Mouse (Mus musculus): ENCODE data around the gene Stk10.
"Not testable (repeated sequence)": the region's sequence is repeated elsewhere in the genome, so short reads cannot be mapped to it uniquely, and the experiment has no call there.

The Stk10 gene

GRCm38 (mm10) chr11:32593081-32593480 lies 60.0 kb downstream of the Stk10 start:
- intact Hi-C loops (cut with DNase I) = no loop called here

DNA sequence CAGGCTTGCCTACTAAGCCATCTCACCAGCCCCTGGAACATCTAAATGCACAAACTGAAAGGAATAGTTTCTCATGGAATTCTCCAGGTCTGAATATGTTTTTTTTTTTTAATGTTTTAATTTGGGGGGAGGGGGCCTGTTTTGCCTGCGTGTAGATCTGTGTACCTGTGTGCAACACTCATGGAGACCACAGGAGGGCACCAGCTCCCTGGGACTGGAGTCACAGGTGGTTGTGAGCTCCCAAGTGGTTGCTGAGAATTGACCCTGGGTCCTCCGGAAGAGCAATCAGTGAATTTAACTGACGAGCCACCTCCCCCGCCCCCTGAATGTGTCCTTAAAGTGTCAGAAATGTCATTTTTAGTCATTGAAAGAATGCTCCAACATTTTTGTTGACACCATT lies 61.0 kb downstream of the Stk10 start:
- intact Hi-C loops (cut with DNase I) = no loop called here

- intact Hi-C loops (cut with DNase I) = no loop called here
These were observed 67.3 kb downstream of the Stk10 start for GRCm38 (mm10) chr11:32600371-32600770.

GRCm38 (mm10) chr11:32601528-32602323 lies 68.6 kb downstream of the Stk10 start:
- intact Hi-C loops (cut with DNase I) = no loop called here

DNA sequence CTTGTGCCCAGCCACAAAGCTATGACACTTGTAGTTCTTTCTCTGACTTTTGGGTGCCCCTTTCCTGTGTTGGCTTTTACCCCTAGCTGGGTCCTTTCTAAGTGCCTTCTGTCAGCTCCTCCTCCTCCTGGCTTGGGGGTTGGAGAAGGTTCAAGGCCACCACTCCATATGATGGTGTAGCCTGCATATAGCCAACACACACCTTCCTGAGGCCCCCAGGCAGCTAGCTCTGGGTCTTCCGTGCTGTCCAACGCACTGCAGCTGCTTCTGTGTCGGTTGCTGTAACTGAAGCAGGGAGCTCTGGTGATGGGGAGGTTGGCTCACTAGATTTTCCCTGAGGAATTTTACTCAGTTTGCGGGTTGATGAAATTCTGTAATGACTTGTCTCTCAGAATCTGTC lies 71.6 kb downstream of the Stk10 start:
- intact Hi-C loops (cut with DNase I) = no loop called here

DNA sequence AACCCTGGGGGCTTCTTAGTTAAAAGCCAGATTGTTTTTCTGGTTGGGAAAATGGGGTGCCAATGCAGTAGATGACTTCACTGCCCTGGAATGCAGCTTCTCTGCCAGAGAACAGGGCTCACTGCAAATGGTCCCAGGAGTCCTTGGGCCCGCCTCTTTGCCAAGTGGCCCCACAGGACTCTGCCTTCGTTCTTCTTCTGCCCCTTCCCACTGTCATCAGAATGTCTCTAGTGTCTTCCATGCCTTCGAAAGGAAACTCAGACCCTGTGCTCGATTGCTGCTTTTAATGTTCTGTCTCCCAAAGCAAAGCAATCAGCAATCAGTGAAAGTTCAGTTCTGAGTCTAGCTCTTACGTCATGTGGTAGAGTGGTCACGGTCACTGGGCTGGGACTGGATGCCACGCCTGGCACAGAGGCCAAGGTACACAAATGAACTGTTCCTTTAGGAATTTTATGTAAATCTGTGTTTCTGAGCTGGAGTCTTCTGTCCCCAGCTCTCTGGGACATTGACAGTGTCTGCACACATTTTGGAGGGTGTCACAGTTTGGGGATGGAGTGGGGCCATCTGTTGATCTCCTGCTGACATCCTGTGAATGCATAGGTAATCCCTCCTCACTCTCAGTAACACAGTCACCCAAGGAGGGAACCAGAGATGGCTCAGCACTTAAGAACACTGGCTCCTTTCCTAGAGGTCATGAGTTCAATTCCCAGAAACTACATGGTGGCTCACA lies 72.2 kb downstream of the Stk10 start:
- intact Hi-C loops (cut with DNase I) = no loop called here

DNA sequence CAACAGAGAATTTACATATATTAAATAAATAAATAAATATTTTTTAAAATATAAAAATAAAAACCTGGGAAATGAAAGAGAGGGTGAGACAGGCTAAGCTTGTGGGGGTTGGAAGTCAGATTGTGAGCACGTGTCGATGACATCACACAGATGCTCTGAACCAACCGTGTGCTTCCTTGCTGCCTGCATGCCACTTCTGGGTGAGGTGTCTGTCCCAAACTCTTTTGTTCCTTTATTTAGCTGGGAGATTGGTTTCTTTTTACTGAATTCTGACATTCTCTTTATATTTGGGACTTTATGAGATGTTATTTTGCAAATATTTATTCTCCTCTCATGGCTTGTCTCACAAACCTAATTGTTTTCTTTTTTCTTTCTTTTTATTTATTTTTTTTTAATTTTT lies 72.8 kb downstream of the Stk10 start:
- intact Hi-C loops (cut with DNase I) = no loop called here

DNA sequence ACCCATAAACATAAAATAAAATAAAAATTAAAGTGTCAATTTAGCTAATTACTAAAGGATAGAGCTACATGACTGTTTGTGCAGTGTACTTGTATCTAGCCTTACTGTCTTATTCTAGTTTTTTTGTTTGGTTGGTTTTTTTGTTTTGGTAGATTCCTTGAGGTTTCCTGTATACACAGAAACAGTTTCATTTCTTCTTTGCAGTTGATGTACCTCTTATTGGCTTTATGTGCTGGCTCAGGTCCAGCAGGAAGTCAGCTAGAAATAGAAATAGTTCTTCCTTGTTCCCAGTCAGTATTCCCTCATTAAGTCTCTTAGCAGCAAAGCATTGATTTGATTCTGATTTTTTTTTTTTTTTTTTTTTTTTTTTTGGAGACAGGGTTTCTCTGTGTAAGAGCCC lies 74.2 kb downstream of the Stk10 start:
- intact Hi-C loops (cut with DNase I) = no loop called here

GRCm38 (mm10) chr11:32610616-32611015 lies 77.5 kb downstream of the Stk10 start:
- intact Hi-C loops (cut with DNase I) = no loop called here

DNA sequence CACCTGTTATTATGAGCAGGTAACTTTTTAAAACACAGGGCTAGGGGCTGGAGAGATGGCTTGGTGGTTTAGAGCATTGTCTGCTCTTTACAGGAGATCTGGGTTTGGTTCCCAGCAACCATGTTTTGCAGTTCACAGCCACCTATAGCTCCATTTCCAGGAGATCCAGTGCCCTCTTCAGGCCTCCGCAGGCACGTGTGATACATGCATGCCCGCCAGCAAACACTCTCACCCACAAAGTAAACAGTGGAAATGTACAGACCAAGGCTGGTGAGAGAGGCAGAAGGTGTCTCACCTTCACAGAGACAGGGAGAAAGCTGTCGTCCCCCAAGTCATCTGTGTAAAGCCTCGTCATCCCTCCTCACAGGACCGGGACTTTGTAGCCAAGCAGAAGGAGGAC lies 79.2 kb downstream of the Stk10 start:
- intact Hi-C loops (cut with DNase I) = no loop called here

GRCm38 (mm10) chr11:32614463-32614862 lies 81.4 kb downstream of the Stk10 start:
- intact Hi-C loops (cut with DNase I) = no loop called here

DNA sequence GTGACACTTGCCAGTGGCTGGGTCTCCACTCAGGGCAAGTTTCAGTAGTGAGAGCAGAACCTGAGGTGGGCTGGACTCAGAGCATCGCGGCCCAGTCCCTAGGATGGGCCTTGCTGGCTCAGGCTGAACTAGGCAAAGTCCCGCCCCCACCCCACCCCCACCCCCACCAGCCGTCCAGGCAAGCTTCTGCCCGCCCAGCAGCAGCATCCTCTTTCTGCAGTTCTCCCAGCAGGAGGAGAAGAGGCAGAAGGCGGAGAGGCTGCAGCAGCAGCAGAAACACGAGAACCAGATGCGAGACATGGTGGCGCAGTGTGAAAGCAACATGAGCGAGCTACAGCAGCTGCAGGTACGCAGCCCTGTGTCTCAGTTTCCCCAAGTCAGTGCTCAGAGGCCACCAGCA lies 82.5 kb downstream of the Stk10 start:
- intact Hi-C loops (cut with DNase I) = no loop called here

GRCm38 (mm10) chr11:32616091-32616490 lies 83.0 kb downstream of the Stk10 start:
- intact Hi-C loops (cut with DNase I) = no loop called here

GRCm38 (mm10) chr11:32618036-32618435 lies 84.9 kb downstream of the Stk10 start:
- intact Hi-C loops (cut with DNase I) = no loop called here

DNA sequence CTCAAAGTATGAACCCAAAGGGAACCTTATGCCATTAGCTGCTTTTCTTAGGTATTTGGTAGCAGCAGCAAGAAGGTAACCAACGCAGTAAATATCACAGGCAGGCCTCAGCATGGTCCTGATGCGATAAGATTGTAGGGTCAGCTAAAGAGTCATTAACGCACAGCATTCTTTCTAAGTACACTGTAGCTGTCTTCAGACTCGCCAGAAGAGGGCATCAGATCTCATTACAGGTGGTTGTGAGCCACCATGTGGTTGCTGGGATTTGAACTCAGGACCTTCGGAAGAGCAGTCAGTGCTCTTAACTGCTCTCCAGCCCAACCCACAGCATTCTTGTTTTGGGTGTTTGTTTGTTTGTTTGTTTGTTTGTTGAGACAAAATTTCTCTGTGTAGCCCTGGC lies 85.5 kb downstream of the Stk10 start:
- intact Hi-C loops (cut with DNase I) = not testable (repeated sequence)

DNA sequence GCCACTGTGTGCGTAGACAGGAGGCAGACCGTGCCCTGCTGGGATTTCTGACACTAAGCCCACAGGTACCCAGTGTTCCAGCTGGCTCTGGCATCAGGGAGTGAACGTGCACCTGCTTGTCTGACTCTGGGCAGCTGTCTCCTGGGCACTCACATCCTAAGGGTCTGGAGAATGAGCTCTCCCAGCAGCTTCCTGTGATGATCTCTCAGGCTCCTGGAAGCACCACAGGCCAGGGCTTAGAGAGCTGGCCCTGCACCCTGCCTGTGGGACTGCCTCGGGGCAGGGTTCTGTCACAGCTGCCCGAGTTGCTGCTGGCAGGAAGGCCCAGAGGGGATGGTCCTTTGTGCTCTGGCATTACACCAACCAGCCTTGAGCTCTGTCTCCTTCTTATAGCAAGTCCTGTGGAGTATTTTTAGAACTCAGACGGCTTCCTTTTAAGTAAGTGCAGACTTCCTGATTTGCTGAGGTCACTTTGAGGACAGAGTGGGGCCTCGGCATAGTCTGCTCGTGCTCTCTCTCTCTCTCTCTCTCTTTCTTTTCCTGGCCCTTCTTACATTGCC lies 86.2 kb downstream of the Stk10 start:
- intact Hi-C loops (cut with DNase I) = no loop called here

DNA sequence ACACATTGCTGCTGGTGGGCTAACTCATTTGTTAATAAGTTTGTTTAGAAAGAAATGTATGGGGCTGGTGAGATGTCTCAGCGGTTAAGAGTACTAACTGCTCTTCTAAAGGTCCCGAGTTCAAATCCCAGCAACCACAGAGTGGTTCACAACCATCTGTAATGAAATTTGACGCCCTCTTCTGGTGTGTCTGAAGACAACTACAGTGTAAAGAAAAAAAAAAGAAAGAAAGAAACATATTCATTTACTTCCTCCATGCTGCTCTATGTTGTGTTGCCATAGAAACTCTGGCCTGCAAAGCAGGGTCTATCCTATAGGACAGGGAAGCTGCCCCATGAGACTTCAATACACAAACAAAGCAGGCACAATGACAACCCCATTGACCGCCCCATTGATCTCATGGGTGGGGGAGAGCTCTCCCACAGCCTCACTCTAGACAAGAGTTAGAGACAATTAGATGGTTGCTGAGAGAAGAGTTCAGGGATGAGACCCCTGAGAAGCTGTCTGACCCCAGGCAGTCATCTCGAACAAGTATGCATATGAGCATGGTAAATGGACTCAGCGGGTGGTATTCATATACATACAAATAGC lies 86.9 kb downstream of the Stk10 start:
- intact Hi-C loops (cut with DNase I) = loop anchor here (10.0 kb wide), 2 partner anchors 335 to 525 kb away; partner anchors contain the start of gene Fgf18

- intact Hi-C loops (cut with DNase I) = loop anchor here (10.0 kb wide), 2 partner anchors 333 to 523 kb away; partner anchors contain the start of gene Fgf18
These were observed 88.8 kb downstream of the Stk10 start for GRCm38 (mm10) chr11:32621831-32622478.

- intact Hi-C loops (cut with DNase I) = loop anchor here (10.0 kb wide), 2 partner anchors 332 to 522 kb away; partner anchors contain the start of gene Fgf18
These were observed 89.5 kb downstream of the Stk10 start for GRCm38 (mm10) chr11:32622479-32623190.

DNA sequence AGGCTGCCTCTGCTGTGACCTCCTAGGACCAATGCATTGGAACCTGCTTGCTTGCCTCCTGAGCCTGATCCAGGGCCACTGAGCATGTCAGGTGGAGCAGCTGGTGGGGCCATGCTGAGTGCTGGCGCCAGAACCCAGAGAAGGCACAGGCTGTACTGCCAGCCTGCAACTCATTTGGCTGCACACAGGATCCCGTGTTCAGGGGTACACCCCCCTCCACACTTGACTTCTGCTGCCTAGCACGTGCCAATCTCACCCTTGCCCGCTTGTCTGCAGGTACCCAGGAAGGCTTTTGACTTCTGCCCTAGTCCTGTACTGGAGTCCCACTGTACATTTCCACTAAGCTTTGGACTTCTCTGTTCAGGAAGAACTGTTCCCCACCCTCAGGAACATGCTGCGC lies 90.1 kb downstream of the Stk10 start:
- intact Hi-C loops (cut with DNase I) = loop anchor here (10.0 kb wide), 2 partner anchors 332 to 522 kb away; partner anchors contain the start of gene Fgf18
